Mouse (Mus musculus) monocyte, adult 2 months (primary cell): ENCODE measurements around the gene Fas.

Experiments used
- DNase-seq, 2 experiments: peaks; one replicate each; pipeline ENCODE4 v3.0.0; 2022; ENCODE audit warnings: low spot score in 2 of 2, low read depth in 1 of 2

Fas gene

GRCm38 (mm10) chr19:34353291-34353805, 62.9 kb downstream of the Fas start:
- DNase-seq, result no peak

- DNase-seq, result no peak
Measured at GRCm38 (mm10) chr19:34362639-34363038, 72.2 kb downstream of the Fas start.

GRCm38 (mm10) chr19:34369551-34369950, 79.1 kb downstream of the Fas start:
- DNase-seq, result no peak

- no peak for DNase-seq
Measured at GRCm38 (mm10) chr19:34370397-34370796, 79.9 kb downstream of the Fas start.
